Comparison of ENCODE assay signal across 17 mouse cellular contexts in genomic region chr4:154422431-154422913, GRCm38 (mm10).
DNase-seq lines count a peak whose midpoint lies in the region; ATAC-seq and TF ChIP-seq lines count a peak whose summit lies in the region.
"Had no signal": no experiment of that assay in that cellular context is flagged by ENCODE, and none has a peak within 500 bp of the region (broad histone marks: within the 10 kb centered on the region; RNA-seq: fewer than 3 reads in every experiment).

No protein-coding gene starts in this region.

- no peak for ATAC-seq in forebrain, embryonic 11.5 days (replicated peaks; ENCODE audit: low FRiP score)
- no peak for ATAC-seq in forebrain, postnatal 0 days
- no peak for ATAC-seq in neural tube, embryonic 15.5 days (ENCODE audit: low FRiP score)
- no peak for ATAC-seq in limb, embryonic 12.5 days (ENCODE audit: insufficient number of reproducible peaks, insufficient read depth, low FRiP score, low TSS enrichment, low read depth)
- ATAC-seq: intestine, postnatal 0 days; liver, postnatal 0 days had no signal

- H3K27me3 ChIP-seq in forebrain, embryonic 11.5 days (ENCODE audit: control insufficient read depth, insufficient read depth, low read length): no peaks in the 10 kb centered on the region
- no peaks in the 10 kb centered on the region for H3K27me3 ChIP-seq in forebrain, postnatal 0 days (ENCODE audit: insufficient read depth, low read length)
- peaks cover 27% of the 10 kb centered on the region for H3K27me3 ChIP-seq in neural tube, embryonic 15.5 days (replicated peaks)
- H3K27me3 ChIP-seq in limb, embryonic 12.5 days: peaks cover 7% of the 10 kb centered on the region; the same call in 1 of the 2 replicates

- H3K4me1 ChIP-seq in forebrain, embryonic 11.5 days (replicated peaks; ENCODE audit: control insufficient read depth, insufficient read depth, low read length): peaks cover 16% of the 10 kb centered on the region
- peaks cover 3% of the 10 kb centered on the region; the same call in 1 of the 2 replicates for H3K4me1 ChIP-seq in forebrain, postnatal 0 days (ENCODE audit: insufficient read depth)
- peaks cover 20% of the 10 kb centered on the region for H3K4me1 ChIP-seq in neural tube, embryonic 15.5 days
- peaks cover 79% of the 10 kb centered on the region for H3K4me1 ChIP-seq in limb, embryonic 12.5 days (replicated peaks)

- TF ChIP-seq CTCF in forebrain, postnatal 0 days (IDR thresholded peaks at IDR 0.05; ENCODE audit: low read depth): no peak

- H3K27ac ChIP-seq in forebrain, embryonic 11.5 days (ENCODE audit: low read depth, low read length): no peak overlapping the region
- H3K27ac ChIP-seq in forebrain, postnatal 0 days (ENCODE audit: low read depth, low read length): no peak overlapping the region
- no peak overlapping the region for H3K27ac ChIP-seq in neural tube, embryonic 15.5 days (replicated peaks)
- H3K27ac ChIP-seq in limb, embryonic 12.5 days: no peak overlapping the region
- H3K27ac ChIP-seq: macrophage had no signal

- H3K36me3 ChIP-seq in forebrain, embryonic 11.5 days (ENCODE audit: control insufficient read depth, insufficient read depth, low read length): no peaks in the 10 kb centered on the region
- no peaks in the 10 kb centered on the region for H3K36me3 ChIP-seq in forebrain, postnatal 0 days (ENCODE audit: insufficient read depth)
- no peaks in the 10 kb centered on the region for H3K36me3 ChIP-seq in neural tube, embryonic 15.5 days
- peaks cover 14% of the 10 kb centered on the region; the same call in 1 of the 2 replicates for H3K36me3 ChIP-seq in limb, embryonic 12.5 days

- no peak overlapping the region for H3K4me3 ChIP-seq in forebrain, embryonic 11.5 days (ENCODE audit: low read depth, low read length)
- no peak overlapping the region for H3K4me3 ChIP-seq in forebrain, postnatal 0 days (ENCODE audit: low read depth, low read length)
- H3K4me3 ChIP-seq in neural tube, embryonic 15.5 days (replicated peaks): no peak overlapping the region
- no peak overlapping the region for H3K4me3 ChIP-seq in limb, embryonic 12.5 days (replicated peaks)
- H3K4me3 ChIP-seq: myocyte had no signal

- no peak for DNase-seq in forebrain, embryonic 11.5 days (ENCODE audit: low spot score)
- DNase-seq in forebrain, postnatal 0 days: no peak
- peak; percentile 57 for DNase-seq in neural tube, embryonic 10.5 days (ENCODE audit: extremely low spot score, low spot score)
- peak; percentile 56 for DNase-seq in retina, postnatal 1 day
- DNase-seq in kidney, postnatal 4 days: no peak
- DNase-seq in frontal cortex, postnatal 14 days (ENCODE audit: low spot score in 2 of 2): no peak
- DNase-seq: cerebellum, adult 18-20 months; gastrocnemius, postnatal 25 days; heart, postnatal 14 days; kidney, postnatal 14 days; left cerebral cortex, postnatal 4 days; liver, postnatal 0 days had no signal

- no peak overlapping the region for H3K4me2 ChIP-seq in forebrain, embryonic 11.5 days (ENCODE audit: low read depth, low read length, severe bottlenecking)
- H3K4me2 ChIP-seq in forebrain, postnatal 0 days (ENCODE audit: low read depth): no peak overlapping the region
- no peak overlapping the region for H3K4me2 ChIP-seq in neural tube, embryonic 15.5 days
- peak overlapping the region; percentile 30; the same call in 1 of the 2 replicates for H3K4me2 ChIP-seq in limb, embryonic 12.5 days

- no peaks in the 10 kb centered on the region; the same call in 1 of the 2 replicates for H3K9me3 ChIP-seq in forebrain, embryonic 11.5 days (ENCODE audit: control insufficient read depth, low read length)
- no peaks in the 10 kb centered on the region for H3K9me3 ChIP-seq in forebrain, postnatal 0 days (ENCODE audit: low read length)
- H3K9me3 ChIP-seq in neural tube, embryonic 15.5 days (replicated peaks): no peaks in the 10 kb centered on the region
- no peaks in the 10 kb centered on the region for H3K9me3 ChIP-seq in limb, embryonic 12.5 days

- 1% methylated on average over 10 of the region's 10 CpGs for WGBS in forebrain, embryonic 11.5 days
- 17% methylated on average over 10 of the region's 10 CpGs for WGBS in forebrain, postnatal 0 days
- 6% methylated on average over 10 of the region's 10 CpGs for WGBS in neural tube, embryonic 15.5 days
- 8% methylated on average over 10 of the region's 10 CpGs for WGBS in limb, embryonic 12.5 days

- H3K9ac ChIP-seq in forebrain, embryonic 11.5 days (ENCODE audit: low read length): 0 out of 2 replicates have a peak overlapping the region, but pooled peaks have one; percentile 13
- H3K9ac ChIP-seq in forebrain, postnatal 0 days: no peak overlapping the region
- H3K9ac ChIP-seq in neural tube, embryonic 15.5 days (replicated peaks): no peak overlapping the region
- peak overlapping the region; percentile 31; the same call in 1 of the 2 replicates for H3K9ac ChIP-seq in limb, embryonic 12.5 days (replicated peaks)
- H3K9ac ChIP-seq: liver, postnatal 0 days had no signal

Comparison
In these comparisons a context has a peak if more than half of its experiments do, and no peak if none do; other contexts are left out.
1. H3K9ac ChIP-seq: peak in forebrain, embryonic 11.5 days (single experiment) and limb, embryonic 12.5 days (single experiment); none in forebrain, postnatal 0 days (single experiment) and neural tube, embryonic 15.5 days (single experiment).
2. DNase-seq: peak in neural tube, embryonic 10.5 days (single experiment) and retina, postnatal 1 day (single experiment); none in forebrain, embryonic 11.5 days (single experiment), forebrain, postnatal 0 days (single experiment), kidney, postnatal 4 days (0 of 2) and frontal cortex, postnatal 14 days (0 of 2).